Mouse (Mus musculus) ovary, postnatal 10 days (tissue): ENCODE measurements around the gene Ndufa3.
A peak's percentile ranks its signal among the peaks of the same experiment; 100 is the strongest.

Experiments used
- DNase-seq: peaks from one replicate; pipeline ENCODE4 v3.0.0; 2022; ENCODE audit warnings: low spot score

Ndufa3 gene

GRCm38 (mm10) chr7:3610437-3610836 lies 6.7 kb upstream of the Ndufa3 start:
- DNase-seq, result no peak

GRCm38 (mm10) chr7:3611006-3611405 lies 6.2 kb upstream of the Ndufa3 start:
- no peak for DNase-seq

- no peak for DNase-seq
Measured at GRCm38 (mm10) chr7:3614021-3614420, 3.2 kb upstream of the Ndufa3 start.

GRCm38 (mm10) chr7:3616057-3616388 lies 1.1 kb upstream of the Ndufa3 start, which contains the start of gene Oscar:
Oscar (minus strand) TSS chr7:3616157.
- no peak for DNase-seq

DNA sequence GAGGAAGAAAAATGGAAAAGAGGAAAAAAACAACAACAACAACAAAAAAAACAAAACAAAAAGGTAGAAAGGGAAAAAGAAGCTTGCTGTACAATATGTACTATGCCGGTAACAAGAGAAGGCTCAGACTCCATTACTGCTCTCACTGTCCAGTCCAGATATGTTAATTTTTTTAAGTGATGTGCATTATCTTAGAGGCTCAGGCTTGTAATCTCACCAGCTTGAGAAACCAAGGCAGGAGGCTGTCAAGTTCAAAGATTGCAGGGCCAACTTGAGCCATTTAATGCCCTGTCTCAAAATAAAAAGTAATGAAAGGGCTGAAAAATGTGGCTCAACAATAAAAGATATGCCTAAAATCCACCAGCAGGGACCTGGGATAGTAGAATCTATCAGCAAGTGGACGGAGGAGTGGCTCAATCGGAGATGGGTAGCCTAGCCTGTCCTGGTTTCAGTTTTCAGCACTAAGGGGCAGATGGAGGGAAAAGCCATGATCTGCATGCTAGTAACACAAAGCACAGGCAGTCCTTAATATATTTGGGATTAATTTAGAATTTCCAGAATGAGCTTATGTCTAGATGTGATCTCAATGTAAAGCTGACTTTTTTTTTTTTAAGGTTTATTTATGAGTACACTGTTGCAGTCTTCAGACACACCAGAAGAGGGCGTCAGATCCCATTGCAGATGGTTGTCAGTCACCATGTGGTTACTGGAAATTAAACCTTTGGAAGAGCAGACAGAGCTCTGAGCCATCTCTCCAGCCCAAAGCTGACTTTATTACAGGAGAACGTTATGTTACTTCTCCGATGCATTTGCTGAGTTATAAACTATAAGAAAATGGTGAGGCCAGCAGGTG lies 558 bp upstream of the Ndufa3 start:
- DNase-seq, result no peak

DNA sequence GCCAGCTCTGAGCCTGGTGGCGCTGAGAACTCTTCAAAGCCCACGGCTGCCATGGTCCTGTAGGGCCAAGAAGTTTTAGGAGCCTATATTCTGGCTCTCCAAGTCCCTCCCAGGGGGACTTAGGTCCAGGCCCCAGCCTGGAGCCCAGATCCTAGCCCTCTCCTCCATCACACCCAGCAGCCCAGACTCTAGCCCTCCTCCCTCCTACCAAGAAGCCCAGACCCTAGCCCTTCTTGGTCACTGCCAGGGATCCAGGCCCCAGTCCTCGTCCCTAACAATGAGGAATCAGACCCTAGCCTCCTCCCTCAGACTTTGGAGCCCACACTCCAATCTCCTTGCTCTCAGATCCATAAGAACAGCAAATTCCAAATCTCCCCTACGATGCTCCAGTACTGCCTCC lies 11.9 kb downstream of the Ndufa3 start:
- DNase-seq, result no peak

DNA sequence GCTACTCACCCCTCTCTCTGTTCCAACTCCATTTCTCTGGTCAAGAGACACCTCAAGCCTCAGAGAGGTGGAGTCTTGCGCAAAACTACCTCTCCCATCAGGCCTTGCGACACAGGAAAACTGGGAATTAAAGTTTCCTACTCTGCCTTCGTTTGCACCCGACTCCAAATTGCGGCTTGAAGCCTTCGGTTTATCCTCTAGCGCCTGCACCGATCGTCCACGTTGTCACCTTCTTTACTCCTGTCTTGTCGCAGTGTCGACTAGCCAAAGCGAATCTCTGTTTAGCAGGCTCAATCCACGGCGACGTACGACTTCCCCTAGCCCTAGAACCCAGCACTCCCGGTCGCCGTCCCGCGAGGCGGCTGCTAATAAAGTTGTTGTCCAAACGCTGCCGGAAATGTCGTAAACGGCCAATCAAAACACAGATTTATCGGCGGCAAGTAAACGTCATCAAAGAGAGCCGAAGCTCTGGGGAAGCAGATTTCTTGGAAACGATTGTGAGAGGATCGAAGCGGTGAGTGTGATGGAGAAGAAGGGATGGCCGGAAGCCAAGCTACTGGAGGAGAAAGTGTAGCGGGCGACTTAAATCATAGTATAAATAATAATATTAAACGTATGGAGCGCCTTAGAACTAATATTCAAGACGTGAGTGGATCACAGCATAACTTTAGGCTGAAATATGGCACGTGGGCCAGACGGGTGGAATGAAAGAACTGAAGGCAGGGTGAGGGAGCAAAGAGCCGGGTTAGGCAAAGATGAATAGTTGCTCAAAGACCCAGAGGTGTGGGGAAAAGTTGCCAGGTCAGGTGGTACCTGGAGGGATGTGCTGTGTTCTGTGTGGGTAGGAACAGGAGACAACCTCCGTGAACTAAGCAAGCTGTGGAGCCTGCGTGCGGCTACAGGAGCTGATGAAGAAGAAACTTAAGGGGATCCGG lies 12.6 kb downstream of the Ndufa3 start, which contains the start of the genes Tfpt and Prpf31:
TSS of gene Tfpt (minus strand) at position 387 of the 935 bp plus-strand sequence.
TSS of gene Prpf31 (plus strand) at position 443 of the 935 bp plus-strand sequence.
- DNase-seq, result peak; percentile 81

DNA sequence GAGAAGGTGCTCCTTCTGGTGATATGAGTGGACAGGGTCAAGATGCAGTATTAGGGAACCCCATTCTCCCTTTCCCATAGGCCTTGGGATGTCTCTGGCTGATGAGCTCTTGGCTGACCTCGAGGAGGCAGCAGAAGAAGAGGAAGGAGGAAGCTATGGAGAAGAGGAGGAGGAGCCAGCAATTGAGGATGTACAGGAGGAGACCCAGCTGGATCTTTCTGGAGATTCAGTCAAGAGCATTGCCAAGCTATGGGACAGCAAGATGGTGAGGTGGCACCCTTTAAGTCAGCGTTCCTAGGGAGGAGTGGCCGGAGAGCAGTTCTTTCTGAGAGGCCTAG lies 13.3 kb downstream of the Ndufa3 start:
- no peak for DNase-seq

DNA sequence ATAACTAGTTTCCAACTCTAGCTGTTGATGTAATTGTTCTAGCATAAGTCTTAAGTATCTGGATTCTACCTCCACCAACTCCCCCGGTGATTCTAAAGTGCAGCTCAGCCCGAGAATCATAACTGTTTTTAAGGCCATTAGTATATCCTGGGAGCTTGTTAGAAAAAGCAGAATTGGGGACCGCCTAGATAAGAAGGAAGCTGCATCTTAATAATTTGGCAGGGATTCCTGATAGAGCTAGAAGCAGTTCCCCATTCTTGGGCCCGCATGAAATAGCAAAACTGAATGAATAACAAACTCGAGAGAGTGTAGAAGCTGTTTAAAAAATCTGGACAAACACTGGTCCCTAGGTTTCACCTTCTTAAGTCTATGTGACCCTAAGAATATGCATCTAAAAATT lies 26.2 kb downstream of the Ndufa3 start:
- no peak for DNase-seq

GRCm38 (mm10) chr7:3643843-3644242 lies 26.7 kb downstream of the Ndufa3 start:
- DNase-seq, result no peak

- DNase-seq, result no peak
Measured at GRCm38 (mm10) chr7:3644348-3644671, 27.1 kb downstream of the Ndufa3 start.

DNA sequence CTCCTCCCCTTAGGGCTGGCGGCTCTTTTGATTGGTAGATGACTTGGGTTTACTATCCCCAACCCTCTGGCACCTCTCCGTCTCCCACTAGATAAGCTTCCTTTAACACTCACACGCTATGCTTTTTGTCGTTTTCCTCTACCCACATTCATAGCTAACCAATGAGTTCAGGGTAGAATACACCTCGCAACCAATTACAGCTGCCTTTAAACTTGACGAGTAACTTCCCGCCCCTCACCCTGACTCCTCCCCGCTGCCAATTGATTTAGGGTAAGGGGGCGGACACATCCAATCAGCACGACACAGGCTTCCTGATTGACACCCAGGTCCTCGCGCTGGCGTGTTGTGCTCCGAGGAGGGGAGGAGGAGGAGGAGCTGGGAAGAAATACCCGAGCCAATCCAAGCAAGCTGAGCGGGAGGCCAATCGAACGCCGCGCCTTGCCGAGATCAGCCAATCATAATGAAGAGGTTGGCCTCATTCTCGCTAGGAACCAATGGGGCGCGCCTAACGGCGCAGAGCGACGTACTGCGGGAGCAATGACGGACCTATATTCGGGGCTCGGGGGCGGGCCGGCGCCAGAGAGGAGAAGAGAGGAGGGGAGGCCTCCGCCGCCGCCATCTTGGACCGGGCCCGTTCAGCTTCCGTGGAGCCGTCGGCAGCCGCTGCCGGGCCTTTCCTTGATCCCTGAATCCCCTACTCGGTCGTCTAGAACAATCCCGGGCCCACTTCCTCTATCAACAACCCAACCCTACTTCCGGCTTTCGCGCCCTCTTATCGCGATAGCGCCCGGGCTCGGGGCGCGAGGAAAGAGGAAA lies 27.7 kb downstream of the Ndufa3 start, which contains the start of gene Cnot3:
TSS of gene Cnot3 (plus strand) at position 597 of the 816 bp plus-strand sequence.
- peak; percentile 89 for DNase-seq

DNA sequence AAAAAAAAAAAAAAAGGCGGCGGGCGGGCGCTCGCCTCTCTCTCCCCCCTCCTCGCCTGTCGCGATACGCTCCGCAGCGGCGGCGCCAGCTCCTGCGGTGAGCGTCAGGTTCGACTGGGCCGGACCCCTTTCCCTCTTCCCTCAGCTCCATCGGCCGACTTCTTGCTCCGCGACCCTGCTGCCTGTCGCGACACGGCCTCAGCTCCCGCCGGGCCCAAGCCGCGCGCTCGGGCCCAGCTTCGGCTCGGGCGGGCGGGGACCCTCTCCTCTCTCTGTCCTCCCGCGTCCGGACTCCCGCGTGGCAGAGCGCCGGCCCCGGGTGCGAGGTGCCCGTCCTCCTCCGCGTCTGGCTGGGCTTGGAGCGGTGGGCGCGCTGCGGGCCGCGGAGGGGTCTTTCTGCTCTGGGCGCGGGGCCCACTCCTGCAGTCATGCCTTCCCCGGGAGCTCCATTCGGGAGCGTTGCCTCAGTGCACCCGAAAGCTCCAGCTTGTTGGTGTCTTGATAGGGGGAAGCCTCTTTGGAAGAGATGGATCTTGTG lies 28.4 kb downstream of the Ndufa3 start:
- peak; percentile 23 for DNase-seq

DNA sequence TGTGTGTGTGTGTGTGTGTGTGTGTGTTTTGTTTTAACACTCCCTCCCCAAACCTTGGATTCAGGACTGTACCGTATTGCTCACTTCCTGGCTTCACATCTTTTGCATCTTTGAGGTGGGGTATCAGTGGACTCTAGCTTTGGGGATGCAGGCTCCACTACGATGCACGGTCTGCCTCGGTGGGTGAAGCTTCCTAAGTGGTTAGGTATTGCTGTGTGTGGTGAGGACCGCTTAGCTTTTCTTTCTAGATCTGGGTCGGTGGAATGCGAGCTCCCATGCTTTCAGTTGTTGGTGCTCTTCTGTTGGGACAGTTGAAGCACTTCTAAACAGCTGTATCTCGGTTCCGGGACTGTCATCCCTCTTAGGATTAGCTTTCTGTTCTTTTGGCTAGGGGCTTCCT lies 29.0 kb downstream of the Ndufa3 start:
- no peak for DNase-seq

- DNase-seq, result no peak
Measured at GRCm38 (mm10) chr7:3646641-3647040, 29.5 kb downstream of the Ndufa3 start.

DNA sequence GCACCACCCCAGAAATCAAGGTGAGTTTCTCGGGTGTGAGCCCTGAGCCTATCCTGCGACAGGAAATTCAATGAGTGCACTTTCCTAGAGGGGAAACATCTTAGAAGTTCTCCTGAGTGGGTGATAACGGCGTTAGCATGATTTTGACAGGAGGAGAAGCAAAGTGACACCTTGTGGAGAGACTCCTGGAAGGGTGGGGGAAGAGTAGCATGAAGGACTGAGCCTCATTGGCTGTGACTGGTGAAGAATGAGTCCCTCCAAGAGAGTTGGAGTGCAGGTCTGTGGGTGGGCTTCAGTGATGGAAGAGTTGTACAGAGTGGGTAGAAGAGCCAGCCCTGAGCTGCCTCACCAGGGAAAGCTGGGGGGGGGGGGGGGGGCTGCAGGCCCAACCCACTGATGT lies 39.8 kb downstream of the Ndufa3 start:
- DNase-seq, result no peak

DNA sequence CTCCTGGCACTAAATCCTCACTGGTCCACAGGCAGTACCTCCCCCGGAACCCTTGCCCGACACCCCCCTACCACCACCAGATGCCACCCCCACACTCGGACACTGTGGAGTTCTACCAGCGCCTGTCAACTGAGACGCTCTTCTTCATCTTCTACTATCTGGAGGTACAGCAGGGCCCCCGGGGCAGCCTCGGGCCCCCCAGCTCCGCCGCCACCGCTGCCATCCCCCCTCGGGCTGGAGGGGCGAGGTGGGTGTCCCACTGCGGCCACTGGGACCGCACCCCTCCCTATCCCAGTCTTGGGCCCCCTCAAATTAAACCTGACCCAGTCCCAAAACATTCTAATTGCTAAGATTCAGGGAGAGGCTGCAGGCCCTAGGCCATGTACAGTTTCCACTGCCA lies 41.4 kb downstream of the Ndufa3 start:
- DNase-seq, result no peak

DNA sequence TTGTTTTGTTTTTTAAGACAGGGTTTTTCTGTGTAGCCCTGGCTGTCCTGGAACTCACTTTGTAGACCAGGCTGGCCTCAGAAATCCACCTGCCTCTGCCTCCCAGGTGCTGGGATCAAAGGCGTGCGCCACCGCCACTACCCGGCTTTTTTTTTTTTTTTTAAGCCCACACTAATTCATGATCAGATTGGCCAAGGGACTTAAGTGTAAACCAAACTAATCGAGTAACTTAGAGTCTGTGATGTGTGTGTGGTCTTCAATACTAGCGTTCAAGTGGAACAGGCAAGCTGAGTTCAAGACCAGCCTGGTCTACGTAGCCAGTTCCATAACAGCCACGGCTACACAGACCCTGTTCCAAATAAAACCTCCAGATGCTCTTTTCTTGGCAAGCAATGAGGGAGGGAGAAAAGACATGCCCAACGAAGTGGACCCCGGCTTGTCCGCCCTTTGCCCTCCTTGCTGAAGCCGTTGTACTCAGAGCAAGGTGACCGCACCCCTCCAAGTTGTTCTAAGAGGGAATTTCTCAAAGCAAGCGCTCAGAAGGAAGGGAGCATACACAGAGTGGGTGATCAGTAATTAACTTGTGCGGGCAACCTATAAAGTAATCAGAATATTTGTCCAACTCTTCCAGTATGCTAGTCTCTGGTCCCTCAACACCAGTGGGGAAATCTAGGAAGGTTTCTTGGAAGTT lies 47.5 kb downstream of the Ndufa3 start:
- DNase-seq, result no peak

DNA sequence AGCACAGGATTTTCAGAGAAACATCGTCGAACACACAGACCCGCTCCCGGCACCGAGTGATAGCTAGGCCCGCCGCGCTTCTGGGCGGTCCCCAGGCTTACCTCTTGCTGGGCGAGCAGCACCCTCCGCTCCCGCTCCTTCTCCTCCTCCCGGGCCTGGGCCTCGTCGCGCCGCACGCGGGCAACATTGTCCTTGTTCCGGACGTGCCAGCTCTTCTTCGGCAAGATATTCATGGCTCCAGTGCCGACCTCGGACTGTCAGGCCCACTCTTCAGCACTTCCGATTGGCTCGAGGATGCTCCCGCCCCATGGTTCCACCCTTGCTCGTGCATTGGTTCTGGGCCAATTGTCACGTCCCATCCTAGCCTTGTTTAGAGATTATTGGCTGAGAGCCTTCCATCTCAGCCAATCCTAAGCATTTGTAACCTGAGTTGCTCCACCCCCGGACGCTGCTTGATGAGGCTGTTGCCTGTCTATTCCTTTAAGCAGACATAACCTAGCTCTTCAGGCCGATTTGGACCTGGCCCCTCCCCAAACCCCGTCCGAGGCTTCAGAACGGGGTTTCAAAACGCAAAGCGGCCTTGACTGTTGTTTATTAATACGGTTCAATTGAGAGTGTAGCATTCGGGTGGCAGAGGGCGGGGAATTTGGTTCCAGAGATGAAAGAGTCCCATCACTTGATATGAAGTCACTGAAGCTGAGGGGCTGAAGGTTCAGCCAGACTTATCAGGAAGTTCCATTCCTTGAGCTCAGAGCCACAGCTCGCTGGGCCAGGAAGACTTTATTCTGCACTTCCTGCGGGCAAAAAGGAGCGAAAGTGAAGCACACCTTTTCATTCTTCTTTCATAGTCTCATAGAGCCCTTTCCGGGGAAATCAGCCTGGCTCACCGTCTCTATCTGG lies 48.3 kb downstream of the Ndufa3 start, which contains the start of gene Leng1:
TSS of gene Leng1 (minus strand) at position 626 of the 900 bp plus-strand sequence.
- DNase-seq, result peak; percentile 79

GRCm38 (mm10) chr7:3666921-3667391 lies 49.8 kb downstream of the Ndufa3 start:
- DNase-seq, result no peak
